Mouse (Mus musculus) ovary, adult 10 weeks (tissue): ENCODE results near the gene Gm11555. TPM values are rescaled to one million over a fixed set of nuclear protein-coding genes. Genes with fewer than 3 reads are reported as not detected.

Experiments used
- polyA plus RNA-seq: library from polyadenylated mRNA; stranded (reverse); fragments of 350-450 nt; fragmentation: Illumina TruSeq; extraction: RNeasy Lipid Tissue Mini Kit (QIAGEN cat#74804); gene quantifications from one replicate; pipeline ENCODE4 v1.2.3, GENCODE M21; 2014

Gm11555 gene
- not detected for polyA plus RNA-seq

GRCm38 (mm10) chr11:99650136-99650535 is at the start of gene Gm11555:
TSS of gene Gm11555 (minus strand) at chr11:99650236.

DNA sequence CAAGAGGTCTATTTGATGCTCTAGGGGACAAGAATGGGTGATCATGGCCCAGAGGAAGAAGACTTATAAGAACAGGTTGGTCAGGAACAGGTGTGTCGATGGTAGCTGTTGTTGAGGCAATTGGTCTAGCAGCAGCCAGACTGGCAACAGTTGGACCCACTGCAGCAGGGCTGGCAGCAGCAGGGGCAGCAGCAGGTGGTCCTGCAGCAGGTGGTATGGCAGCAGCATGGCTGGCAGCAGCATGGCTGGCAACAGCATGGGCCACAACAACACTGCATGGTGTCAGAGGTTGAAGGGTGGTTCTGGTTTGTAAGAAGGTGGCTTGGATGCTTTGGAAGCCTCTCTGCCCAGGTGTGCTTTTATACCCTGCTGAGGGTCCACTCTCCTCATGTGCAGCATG is 40.4 kb upstream of the Gm11555 start, which contains the start of gene Gm14190:
Gm14190 (minus strand) TSS at position 278 of the 400 bp plus-strand sequence.

DNA sequence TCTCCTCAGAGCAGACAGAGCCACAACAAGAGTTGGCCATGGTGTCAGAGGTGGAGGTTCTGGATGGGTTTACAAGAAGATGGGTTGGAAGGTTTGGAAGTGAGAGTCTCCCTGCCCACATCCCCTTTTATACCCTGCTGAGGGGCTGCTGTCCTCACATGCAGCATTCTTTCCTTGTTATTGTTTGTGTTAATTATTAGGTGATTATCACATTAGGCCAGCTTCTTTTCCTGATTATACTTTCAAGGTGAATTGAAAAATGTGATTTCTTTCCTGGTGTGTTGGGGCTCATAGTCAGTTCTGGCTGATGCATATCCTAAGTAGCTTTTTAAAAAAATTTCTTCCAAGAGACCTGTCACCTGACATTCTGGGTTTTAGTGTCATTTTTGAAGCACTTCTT is 15.8 kb upstream of the Gm11555 start, which contains the start of gene Krtap4-6:
Krtap4-6 (minus strand) TSS at position 101 of the 400 bp plus-strand sequence.

GRCm38 (mm10) chr11:99658467-99659010 is 8.5 kb upstream of the Gm11555 start, which contains the start of gene Gm11563:
TSS of gene Gm11563 (minus strand) at chr11:99658960.

GRCm38 (mm10) chr11:99643635-99644139 is 6.3 kb downstream of the Gm11555 start, which contains the start of gene Krtap4-7:
TSS of gene Krtap4-7 (minus strand) at chr11:99644089.

DNA sequence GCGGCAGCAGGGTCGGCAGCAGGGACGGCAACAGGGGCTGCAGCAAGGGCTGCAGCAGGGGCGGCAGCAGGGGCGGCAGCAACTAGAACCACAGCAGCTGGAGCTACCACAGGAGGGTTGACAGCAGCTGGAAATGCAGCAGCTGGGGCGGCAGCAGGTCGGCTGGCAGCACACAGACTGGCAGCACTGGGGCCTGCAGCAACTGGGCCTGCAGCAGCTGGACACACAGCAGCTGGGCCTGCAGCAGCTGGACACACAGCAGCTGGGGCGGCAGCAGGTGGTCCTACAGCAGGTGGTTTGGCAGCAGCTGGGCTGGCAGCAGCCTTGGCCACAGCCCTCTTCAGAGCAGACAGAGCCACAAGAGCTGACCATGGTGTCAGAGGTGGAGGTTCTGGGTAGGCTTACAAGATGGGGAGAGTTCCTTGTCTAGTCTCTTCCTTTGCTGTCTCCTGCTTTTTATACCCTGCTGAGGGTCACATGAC is 15.3 kb downstream of the Gm11555 start, which contains the start of gene Krtap4-2:
Krtap4-2 (minus strand) TSS at position 432 of the 482 bp plus-strand sequence.

DNA sequence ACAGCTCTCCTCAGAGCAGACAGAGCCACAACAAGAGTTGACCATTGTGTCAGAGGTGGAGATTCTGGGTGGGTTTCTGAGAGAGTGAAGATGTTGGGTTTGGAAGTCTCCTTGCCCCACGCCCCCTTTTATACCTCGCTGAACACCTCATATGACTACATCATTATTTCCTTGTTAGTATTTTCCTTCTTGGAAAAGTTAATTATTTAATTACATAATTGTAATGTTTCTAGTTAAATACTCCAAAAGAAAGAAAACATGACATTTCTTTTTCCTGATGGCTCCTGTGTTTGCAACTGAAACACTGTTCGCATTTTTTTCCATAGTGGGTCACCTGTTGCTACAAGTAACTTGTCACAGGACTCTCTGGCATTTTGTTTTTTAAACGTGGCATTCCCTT is 21.9 kb downstream of the Gm11555 start, which contains the start of gene Krtap4-1:
Krtap4-1 (minus strand) TSS at position 101 of the 400 bp plus-strand sequence.

DNA sequence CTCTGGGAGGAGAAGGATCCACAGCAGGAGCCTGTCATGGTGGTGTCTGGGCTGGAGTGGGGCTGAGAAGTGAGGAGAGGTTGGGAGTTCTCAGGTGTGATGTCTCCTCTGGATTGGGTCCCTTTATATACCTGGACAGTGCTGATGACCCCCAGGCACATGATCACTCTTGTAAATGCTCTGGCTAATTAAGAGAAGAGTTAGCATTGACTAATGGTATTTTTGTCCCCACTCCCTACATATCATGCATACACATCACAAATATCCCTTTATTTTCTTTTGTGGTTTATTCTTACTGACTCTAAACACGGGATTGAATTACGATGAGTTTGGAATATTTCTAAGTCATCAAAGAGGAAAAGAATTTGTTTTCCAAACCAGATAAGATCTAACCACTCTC is 29.7 kb downstream of the Gm11555 start, which contains the start of gene Gm11562:
Gm11562 (minus strand) TSS at position 101 of the 400 bp plus-strand sequence.

GRCm38 (mm10) chr11:99614796-99615363 is 35.2 kb downstream of the Gm11555 start, which contains the start of gene Krtap2-4:
TSS of gene Krtap2-4 (minus strand) at chr11:99614846.

GRCm38 (mm10) chr11:99610089-99610488 is 39.9 kb downstream of the Gm11555 start, which contains the start of gene Gm11937:
TSS of gene Gm11937 (minus strand) at chr11:99610189.

DNA sequence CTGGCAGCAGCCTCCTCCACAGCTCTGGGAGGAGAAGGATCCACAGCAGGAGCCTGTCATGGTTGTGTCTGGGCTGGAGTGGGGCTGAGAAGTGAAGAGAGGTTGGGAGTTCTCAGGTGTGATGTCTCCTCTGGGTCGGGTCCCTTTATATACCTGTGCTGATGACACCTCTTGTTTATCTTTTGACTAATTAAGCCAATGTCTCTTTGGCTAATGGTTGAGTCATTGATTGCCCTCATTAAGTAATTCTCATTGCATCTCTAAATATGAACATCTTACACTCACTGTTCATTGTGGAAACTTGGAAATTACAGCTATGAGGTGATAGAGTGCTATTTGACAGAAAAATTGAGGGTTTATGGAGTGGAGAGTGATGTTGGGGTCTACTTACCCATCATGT is 46.8 kb downstream of the Gm11555 start, which contains the start of gene Gm11938:
Gm11938 (minus strand) TSS at position 101 of the 400 bp plus-strand sequence.

Other genes starting within 250 kb of the Gm11555 start
- gene Krt12, start 228.0 kb downstream of the Gm11555 start, polyA plus RNA-seq = not detected
- 3.6 TPM for gene Krt20, start 212.1 kb downstream of the Gm11555 start, polyA plus RNA-seq
- 0.29 TPM for gene Krt23, start 157.1 kb downstream of the Gm11555 start, polyA plus RNA-seq
- gene Krt39, start 128.9 kb downstream of the Gm11555 start, polyA plus RNA-seq = not detected
- gene Krt40, start 107.1 kb downstream of the Gm11555 start, polyA plus RNA-seq = not detected
- gene Krtap3-3, start 99.4 kb downstream of the Gm11555 start, polyA plus RNA-seq = not detected
- gene Krtap3-2, start 93.4 kb downstream of the Gm11555 start, polyA plus RNA-seq = not detected
- gene Gm11939, start 90.8 kb downstream of the Gm11555 start, polyA plus RNA-seq = not detected
- not detected for gene Krtap3-1, start 83.6 kb downstream of the Gm11555 start, polyA plus RNA-seq
- gene Krtap1-5, start 69.2 kb downstream of the Gm11555 start, polyA plus RNA-seq = not detected
- gene Krtap1-4, start 66.6 kb downstream of the Gm11555 start, polyA plus RNA-seq = not detected
- gene Krtap1-3, start 58.9 kb downstream of the Gm11555 start, polyA plus RNA-seq = not detected
- not detected for gene Krtap9-3, start 52.1 kb downstream of the Gm11555 start, polyA plus RNA-seq
- gene Gm11938, start 46.9 kb downstream of the Gm11555 start, polyA plus RNA-seq = not detected
- gene Gm11937, start 40.0 kb downstream of the Gm11555 start, polyA plus RNA-seq = not detected
- not detected for gene Krtap2-4, start 35.4 kb downstream of the Gm11555 start, polyA plus RNA-seq
- not detected for gene Gm11562, start 29.8 kb downstream of the Gm11555 start, polyA plus RNA-seq
- not detected for gene Krtap4-1, start 22.0 kb downstream of the Gm11555 start, polyA plus RNA-seq
- not detected for gene Krtap4-2, start 15.2 kb downstream of the Gm11555 start, polyA plus RNA-seq
- gene Krtap4-7, start 6.1 kb downstream of the Gm11555 start, polyA plus RNA-seq = not detected
- gene Gm11563, start 8.7 kb upstream of the Gm11555 start, polyA plus RNA-seq = not detected
- gene Krtap4-6, start 15.7 kb upstream of the Gm11555 start, polyA plus RNA-seq = not detected
- gene Gm14190, start 40.5 kb upstream of the Gm11555 start, polyA plus RNA-seq = not detected
- not detected for gene Gm14180, start 84.1 kb upstream of the Gm11555 start, polyA plus RNA-seq
- not detected for gene Gm11595, start 122.7 kb upstream of the Gm11555 start, polyA plus RNA-seq
- gene Krtap4-8, start 130.5 kb upstream of the Gm11555 start, polyA plus RNA-seq = not detected
- not detected for gene Krtap4-9, start 135.0 kb upstream of the Gm11555 start, polyA plus RNA-seq
- gene Gm11596, start 143.2 kb upstream of the Gm11555 start, polyA plus RNA-seq = not detected
- gene Gm11569, start 148.7 kb upstream of the Gm11555 start, polyA plus RNA-seq = not detected
- gene Gm11554, start 154.2 kb upstream of the Gm11555 start, polyA plus RNA-seq = not detected
- not detected for gene Krtap4-13, start 159.7 kb upstream of the Gm11555 start, polyA plus RNA-seq
- gene Gm11564, start 165.4 kb upstream of the Gm11555 start, polyA plus RNA-seq = not detected
- gene 2300003K06Rik, start 187.8 kb upstream of the Gm11555 start, polyA plus RNA-seq = not detected
- not detected for gene Krtap4-16, start 201.4 kb upstream of the Gm11555 start, polyA plus RNA-seq
- gene Gm11568, start 207.7 kb upstream of the Gm11555 start, polyA plus RNA-seq = not detected
- not detected for gene Gm11559, start 214.2 kb upstream of the Gm11555 start, polyA plus RNA-seq
- not detected for gene Krtap9-1, start 223.2 kb upstream of the Gm11555 start, polyA plus RNA-seq
- not detected for gene Gm11567, start 229.0 kb upstream of the Gm11555 start, polyA plus RNA-seq